Mouse (Mus musculus): ENCODE data around the gene Zbtb43. TPM values are rescaled to one million over a fixed set of nuclear protein-coding genes. Genes with fewer than 3 reads are reported as not detected.

Zbtb43 gene
- polyA plus RNA-seq, 1 experiment from 2014 or later, result 20.0 TPM

DNA sequence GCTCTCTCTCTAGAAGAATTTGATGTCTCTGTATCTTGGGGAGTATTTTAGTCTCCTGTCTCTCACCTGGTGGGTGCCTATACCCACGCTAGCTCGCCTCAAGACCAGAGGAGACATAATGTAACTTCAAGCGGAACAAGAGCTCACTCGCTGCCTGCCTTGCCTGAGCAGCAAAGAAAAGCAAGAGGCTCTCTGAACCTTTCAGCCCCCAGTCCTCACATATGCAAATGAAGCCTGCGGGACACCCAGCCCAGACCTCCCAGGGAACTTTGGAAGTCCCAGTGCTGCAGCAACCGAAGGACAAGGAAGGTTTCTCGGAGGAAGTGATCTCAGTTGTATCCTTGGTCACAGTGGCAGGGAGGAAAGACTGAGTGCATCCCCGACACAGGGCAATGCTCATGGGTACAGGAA is 28.9 kb downstream of the Zbtb43 start:
- H3K27me3 ChIP-seq, result peaks cover 30% of the 10 kb centered on the region
- H3K9ac ChIP-seq, result no peak overlapping the region
- H3K27ac ChIP-seq, result no peak overlapping the region
- peaks cover 36% of the 10 kb centered on the region for H3K4me1 ChIP-seq
- H3K4me3 ChIP-seq, result no peak overlapping the region
- 12% methylated on average over 8 of the region's 8 CpGs for WGBS
- H3K36me3 ChIP-seq, result no peaks in the 10 kb centered on the region
- no peak for ATAC-seq (ENCODE audit: insufficient number of reproducible peaks, insufficient read depth, low FRiP score, low TSS enrichment, low read depth)
- H3K4me2 ChIP-seq, result no peak overlapping the region
- H3K9me3 ChIP-seq, result no peaks in the 10 kb centered on the region

DNA sequence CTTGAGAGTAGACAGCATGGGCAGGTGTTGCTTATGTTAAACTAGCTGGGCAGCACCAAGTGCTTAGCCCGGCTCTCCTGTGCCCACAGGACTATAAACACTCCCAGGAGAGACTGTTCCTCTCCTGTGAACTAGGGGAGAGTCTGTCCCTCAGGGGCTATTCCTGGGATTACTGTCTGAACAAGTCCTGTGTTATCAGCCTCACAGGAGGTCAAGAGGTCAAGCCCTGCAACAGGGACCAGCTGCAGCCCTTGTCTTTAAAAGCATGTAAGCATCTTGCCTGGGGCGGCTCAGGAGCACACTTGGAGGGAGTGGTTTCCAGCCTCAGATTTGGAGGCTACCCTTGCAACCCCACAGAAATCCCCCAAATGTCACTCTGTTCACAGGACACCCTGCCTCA is 30.0 kb downstream of the Zbtb43 start:
- WGBS, result 17% methylated on average over 2 of the region's 2 CpGs
- Histone ChIP-seq H3K4me3 (no peak overlapping the region), H3K4me2 (no peak overlapping the region), H3K27me3 (peaks cover 30% of the 10 kb centered on the region), H3K9me3 (no peaks in the 10 kb centered on the region), H3K36me3 (no peaks in the 10 kb centered on the region), H3K27ac (no peak overlapping the region), H3K4me1 (peaks cover 36% of the 10 kb centered on the region), H3K9ac (no peak overlapping the region)
- no peak for ATAC-seq (ENCODE audit: insufficient number of reproducible peaks, insufficient read depth, low FRiP score, low TSS enrichment, low read depth)

DNA sequence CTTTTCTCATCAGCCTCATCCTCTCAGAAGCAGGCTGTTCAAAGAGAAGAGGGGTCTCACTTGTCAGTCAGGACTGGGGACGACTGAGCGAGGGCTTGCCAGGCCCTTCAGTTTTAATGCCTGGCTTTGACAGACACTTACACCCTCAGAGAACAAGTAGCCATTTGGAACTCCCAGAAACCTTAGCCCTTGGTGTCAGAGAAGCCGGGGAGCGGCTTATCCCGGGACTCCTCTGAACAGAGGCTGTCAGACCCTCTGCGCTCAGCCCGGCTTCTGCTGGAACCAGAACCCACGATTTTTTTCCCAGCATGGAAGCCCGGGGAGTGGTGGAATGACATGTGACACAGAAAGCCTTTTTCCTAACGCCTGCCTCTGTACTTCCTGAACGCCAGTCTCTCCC is 31.2 kb downstream of the Zbtb43 start:
- no peak overlapping the region for H3K4me2 ChIP-seq
- H3K27me3 ChIP-seq, result peaks cover 30% of the 10 kb centered on the region
- H3K4me3 ChIP-seq, result no peak overlapping the region
- no peaks in the 10 kb centered on the region for H3K9me3 ChIP-seq
- H3K9ac ChIP-seq, result no peak overlapping the region
- no peak overlapping the region for H3K27ac ChIP-seq
- ATAC-seq (ENCODE audit: insufficient number of reproducible peaks, insufficient read depth, low FRiP score, low TSS enrichment, low read depth), result no peak
- 21% methylated on average over 11 of the region's 11 CpGs for WGBS
- peaks cover 36% of the 10 kb centered on the region for H3K4me1 ChIP-seq
- no peaks in the 10 kb centered on the region for H3K36me3 ChIP-seq

DNA sequence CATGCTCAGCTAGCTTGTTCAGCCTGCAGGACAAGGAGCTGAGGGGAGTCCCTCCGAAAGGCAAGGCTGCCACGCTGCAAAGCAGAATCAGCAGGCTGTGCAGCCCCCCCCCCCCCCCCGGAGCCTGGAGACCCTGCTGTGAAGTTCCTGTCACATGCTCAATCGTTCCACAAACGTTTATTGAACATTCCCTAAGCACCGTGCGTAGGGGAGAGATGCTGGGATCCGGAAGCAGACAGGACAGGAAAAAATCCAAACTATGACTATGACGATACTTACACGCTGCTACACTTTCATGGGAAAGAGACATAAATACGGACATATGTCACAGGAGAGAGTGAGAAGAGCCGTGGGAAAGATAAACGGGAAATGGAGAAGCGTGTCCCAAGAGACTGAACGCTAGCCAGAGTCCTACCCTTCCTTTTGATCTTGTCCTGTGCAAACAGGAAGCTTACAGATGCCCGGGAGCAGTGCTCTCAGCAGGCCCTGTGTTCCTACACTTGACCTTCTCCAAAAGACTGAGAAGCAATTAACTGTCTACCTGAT is 32.3 kb downstream of the Zbtb43 start:
- 2% methylated on average over 16 of the region's 16 CpGs for WGBS
- no peak for ATAC-seq (ENCODE audit: insufficient number of reproducible peaks, insufficient read depth, low FRiP score, low TSS enrichment, low read depth)
- Histone ChIP-seq H3K4me2 (peak overlapping the region; percentile 53), H3K9ac (no peak overlapping the region), H3K4me3 (peak overlapping the region; percentile 18), H3K36me3 (no peaks in the 10 kb centered on the region), H3K4me1 (peaks cover 39% of the 10 kb centered on the region), H3K27me3 (peaks cover 30% of the 10 kb centered on the region), H3K27ac (no peak overlapping the region), H3K9me3 (no peaks in the 10 kb centered on the region)

DNA sequence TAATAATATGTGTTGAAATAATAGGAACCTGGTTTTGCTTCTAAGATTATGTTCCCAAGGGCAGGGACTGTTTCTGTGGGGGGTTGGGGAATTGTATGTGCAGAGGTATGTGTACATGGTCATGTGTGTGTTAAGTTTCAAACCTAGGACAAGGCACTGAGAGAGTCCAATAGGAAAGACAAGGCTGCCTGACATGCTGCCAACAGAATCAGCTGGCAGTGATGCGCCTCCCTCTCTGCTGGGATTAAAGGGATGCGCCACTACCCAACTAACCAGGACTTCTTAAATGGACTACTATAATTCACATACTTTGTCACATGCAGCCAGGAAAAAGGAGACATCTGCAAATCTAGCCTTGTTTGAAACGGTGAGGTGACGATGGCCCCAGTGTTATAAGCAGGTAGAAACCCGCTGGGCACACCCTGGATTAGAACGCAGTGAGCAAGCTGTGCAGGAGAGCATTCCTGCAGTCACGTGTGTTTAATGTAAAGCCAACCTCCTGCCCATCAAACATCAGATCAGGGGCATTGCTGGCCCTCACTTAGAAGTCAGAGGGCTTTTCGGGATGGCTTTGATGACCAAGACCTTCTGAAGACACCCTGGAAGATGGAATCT is 33.2 kb downstream of the Zbtb43 start:
- Histone ChIP-seq H3K36me3 (no peaks in the 10 kb centered on the region), H3K27ac (no peak overlapping the region), H3K4me1 (peaks cover 40% of the 10 kb centered on the region), H3K9me3 (no peaks in the 10 kb centered on the region), H3K27me3 (peaks cover 22% of the 10 kb centered on the region), H3K4me3 (no peak overlapping the region), H3K4me2 (no peak overlapping the region), H3K9ac (no peak overlapping the region)
- ATAC-seq (ENCODE audit: insufficient number of reproducible peaks, insufficient read depth, low FRiP score, low TSS enrichment, low read depth), result no peak
- 36% methylated on average over 8 of the region's 8 CpGs for WGBS

DNA sequence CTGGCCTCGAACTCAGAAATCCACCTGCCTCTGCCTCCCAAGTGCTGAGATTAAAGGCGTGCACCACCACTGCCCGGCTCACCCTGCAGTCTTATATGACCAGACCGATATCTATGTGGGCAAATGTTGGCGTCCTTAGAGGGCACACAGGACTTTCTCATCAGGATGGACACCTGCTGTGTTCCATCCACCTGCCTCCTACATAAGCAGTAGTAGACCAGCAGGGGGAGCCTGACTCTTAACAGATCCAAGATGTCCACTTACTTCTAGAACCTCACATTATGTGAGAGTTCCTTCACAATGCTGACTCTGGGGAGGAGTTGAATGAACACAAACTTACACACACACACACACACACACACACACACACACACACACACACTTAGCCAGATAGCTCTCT is 35.5 kb downstream of the Zbtb43 start:
- H3K9ac ChIP-seq, result no peak overlapping the region
- H3K27ac ChIP-seq, result no peak overlapping the region
- no peak overlapping the region for H3K4me3 ChIP-seq
- 56% methylated on average over 5 of the region's 5 CpGs for WGBS
- no peak for ATAC-seq (ENCODE audit: insufficient number of reproducible peaks, insufficient read depth, low FRiP score, low TSS enrichment, low read depth)
- peaks cover 45% of the 10 kb centered on the region for H3K4me1 ChIP-seq
- no peaks in the 10 kb centered on the region for H3K36me3 ChIP-seq
- no peaks in the 10 kb centered on the region for H3K9me3 ChIP-seq
- no peak overlapping the region for H3K4me2 ChIP-seq
- peaks cover 8% of the 10 kb centered on the region for H3K27me3 ChIP-seq

DNA sequence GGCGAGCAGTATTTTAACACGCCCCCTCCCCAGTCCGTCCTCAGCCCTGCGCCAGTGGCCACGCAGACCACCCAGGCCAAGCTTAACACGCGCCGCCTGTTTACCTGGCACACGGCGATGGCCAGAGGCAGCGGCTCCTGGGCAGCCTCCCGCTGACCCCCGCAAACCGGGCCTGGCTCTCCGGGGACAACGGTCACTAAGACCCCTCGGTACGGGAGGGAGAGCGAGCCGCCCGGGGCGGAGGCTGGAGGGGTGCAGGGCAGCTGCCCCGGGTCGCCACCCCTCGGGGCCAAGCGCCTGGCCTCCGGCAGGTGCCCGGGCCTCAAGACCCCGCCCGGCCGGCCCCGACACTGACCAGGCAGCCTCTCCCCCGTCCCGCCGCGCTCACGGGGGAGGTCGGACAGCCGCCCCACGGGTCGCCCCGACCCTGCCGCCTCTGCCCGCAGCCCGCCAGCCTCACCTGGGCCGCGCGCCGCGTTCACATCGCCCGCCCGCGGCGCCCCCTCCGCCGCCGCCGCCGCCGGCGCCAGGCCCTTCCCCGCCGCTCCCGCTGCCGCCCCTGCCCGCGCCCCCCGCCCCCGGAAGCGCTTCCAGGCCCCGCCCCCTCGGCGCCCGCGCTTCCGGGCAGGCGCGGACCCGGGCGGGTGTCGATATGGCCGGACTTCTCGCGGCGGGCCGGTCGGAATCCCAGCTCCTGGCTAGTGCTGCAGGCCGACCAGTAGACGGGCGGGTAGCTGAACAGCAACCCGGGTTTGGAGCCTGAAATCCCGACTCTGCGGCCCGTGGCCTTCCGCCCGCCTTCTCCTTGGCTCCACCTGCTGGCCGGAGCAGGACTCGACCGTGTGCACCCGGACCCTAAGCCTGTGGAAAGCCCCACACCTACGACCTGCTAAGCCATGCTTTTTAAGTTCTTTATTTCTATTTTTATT is 37.3 kb downstream of the Zbtb43 start, which contains the start of gene Zbtb34:
TSS of gene Zbtb34 (minus strand) at position 554 of the 929 bp plus-strand sequence.
- peak; percentile 71 for ATAC-seq (ENCODE audit: insufficient number of reproducible peaks, insufficient read depth, low FRiP score, low TSS enrichment, low read depth)
- peak within 1 kb of the TSS; percentile 98 for H3K9ac ChIP-seq
- no peaks in the 10 kb centered on the region for H3K9me3 ChIP-seq
- H3K27me3 ChIP-seq, result no peaks in the 10 kb centered on the region
- H3K4me1 ChIP-seq, result peaks cover 46% of the 10 kb centered on the region
- peak within 1 kb of the TSS; percentile 75 for H3K4me2 ChIP-seq
- H3K27ac ChIP-seq, result peak within 1 kb of the TSS; percentile 86
- H3K4me3 ChIP-seq, result peak within 1 kb of the TSS; percentile 99
- WGBS, result under 1% methylated on average over 77 of the region's 102 CpGs
- peaks cover 12% of the 10 kb centered on the region for H3K36me3 ChIP-seq

DNA sequence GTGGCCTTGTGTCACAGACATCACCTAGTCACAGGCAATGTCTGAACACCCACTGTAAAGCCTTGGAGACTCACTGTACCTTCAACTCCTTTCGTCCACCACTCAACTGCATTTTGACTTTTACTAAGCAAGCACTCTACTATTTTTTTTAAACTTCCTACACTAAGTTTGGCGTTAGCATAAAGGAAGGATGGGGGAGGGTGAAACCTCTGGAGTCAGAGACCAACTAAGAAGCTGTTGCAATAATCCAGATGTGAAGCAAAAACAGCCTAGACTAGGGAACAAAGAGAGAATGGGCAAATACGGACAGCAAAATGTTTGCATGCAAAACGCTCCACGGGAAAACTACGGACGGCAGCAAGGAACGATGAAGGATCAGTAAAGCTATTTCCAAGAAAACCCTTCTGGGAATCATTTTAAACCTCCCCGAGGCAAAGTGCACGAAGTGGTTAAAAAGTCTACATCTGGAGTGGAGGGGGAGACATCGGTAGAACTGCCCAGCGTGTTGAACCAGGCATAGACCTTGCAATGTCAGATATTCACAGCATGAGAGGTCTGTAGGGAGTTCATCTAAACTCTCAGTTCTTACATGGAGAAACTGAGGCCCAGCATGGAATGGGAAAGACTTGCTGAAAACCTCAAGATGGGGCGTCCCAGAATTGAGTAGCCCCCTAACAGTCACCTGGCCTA is 38.1 kb downstream of the Zbtb43 start:
- H3K4me3 ChIP-seq, result peak overlapping the region; percentile 99
- no peaks in the 10 kb centered on the region for H3K9me3 ChIP-seq
- H3K9ac ChIP-seq, result peak overlapping the region; percentile 98
- peaks cover 38% of the 10 kb centered on the region for H3K4me1 ChIP-seq
- peak overlapping the region; percentile 86 for H3K27ac ChIP-seq
- H3K36me3 ChIP-seq, result peaks cover 16% of the 10 kb centered on the region
- ATAC-seq (ENCODE audit: insufficient number of reproducible peaks, insufficient read depth, low FRiP score, low TSS enrichment, low read depth), result no peak
- H3K27me3 ChIP-seq, result no peaks in the 10 kb centered on the region
- peak overlapping the region; percentile 75 for H3K4me2 ChIP-seq
- WGBS, result 3% methylated on average over 13 of the region's 13 CpGs

DNA sequence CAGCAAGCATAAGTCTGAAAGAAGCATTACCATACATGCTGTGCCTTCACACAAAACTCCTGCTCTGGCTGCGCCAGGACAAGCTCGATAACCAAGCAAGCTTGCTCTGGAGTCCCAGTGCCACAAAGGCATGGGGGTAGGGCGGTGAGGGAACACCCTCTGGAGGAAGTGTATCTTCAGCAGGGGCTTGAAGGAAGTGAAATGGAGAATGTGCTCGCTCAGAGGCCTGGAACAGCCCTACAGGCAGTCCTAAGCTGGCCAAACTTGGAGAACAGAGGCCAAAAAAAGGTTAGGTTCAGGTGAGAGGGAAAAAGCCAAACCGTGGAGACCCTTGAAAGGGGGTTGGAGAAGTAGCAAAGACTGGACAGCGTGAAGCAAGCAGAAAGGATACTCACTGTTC is 39.0 kb downstream of the Zbtb43 start:
- H3K4me3 ChIP-seq, result peak overlapping the region; percentile 99
- peak overlapping the region; percentile 86 for H3K27ac ChIP-seq
- H3K4me2 ChIP-seq, result peak overlapping the region; percentile 75
- 36% methylated on average over 6 of the region's 6 CpGs for WGBS
- ATAC-seq (ENCODE audit: insufficient number of reproducible peaks, insufficient read depth, low FRiP score, low TSS enrichment, low read depth), result no peak
- no peaks in the 10 kb centered on the region for H3K27me3 ChIP-seq
- peaks cover 35% of the 10 kb centered on the region for H3K4me1 ChIP-seq
- no peaks in the 10 kb centered on the region for H3K9me3 ChIP-seq
- peaks cover 21% of the 10 kb centered on the region for H3K36me3 ChIP-seq
- peak overlapping the region; percentile 98 for H3K9ac ChIP-seq

DNA sequence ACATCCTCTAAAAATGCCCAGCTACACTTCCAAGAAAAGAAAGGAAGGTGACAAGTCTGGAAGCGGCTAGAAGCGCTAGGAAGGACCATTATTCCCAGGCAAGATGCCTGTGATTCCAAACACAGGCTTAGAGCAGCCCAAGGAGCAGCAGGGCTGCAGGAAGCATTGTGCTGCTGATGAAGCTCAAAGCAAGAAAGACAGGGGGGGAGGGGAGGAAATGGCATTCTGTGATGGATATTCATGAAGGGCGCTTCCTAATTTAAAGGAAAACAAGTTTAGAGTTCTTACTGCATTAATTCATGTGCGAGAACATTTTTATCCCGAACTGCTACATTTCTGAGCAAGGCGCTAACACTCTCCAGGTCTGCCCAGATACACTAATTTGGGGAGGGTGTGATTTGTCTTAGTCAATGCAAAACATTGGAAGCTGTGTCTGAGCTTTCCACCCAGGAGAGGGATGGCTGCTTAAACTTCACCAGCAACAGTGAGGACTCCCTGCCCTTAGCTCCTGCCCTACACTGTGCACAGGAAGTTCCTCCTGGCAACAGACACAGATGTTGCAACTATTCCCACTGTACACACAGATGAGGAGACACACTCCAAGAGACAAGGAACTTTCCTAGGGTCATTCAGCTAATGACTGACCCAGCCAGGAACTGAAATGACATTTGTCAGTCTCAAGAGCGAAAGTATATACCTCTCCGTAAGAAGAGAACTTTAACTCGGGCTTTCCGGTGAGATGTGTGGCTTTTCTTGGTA is 41.5 kb downstream of the Zbtb43 start:
- Histone ChIP-seq H3K4me2 (no peak overlapping the region), H3K36me3 (peaks cover 35% of the 10 kb centered on the region), H3K4me1 (peaks cover 35% of the 10 kb centered on the region), H3K9me3 (no peaks in the 10 kb centered on the region), H3K4me3 (no peak overlapping the region), H3K27me3 (no peaks in the 10 kb centered on the region), H3K9ac (no peak overlapping the region), H3K27ac (no peak overlapping the region)
- WGBS, result 70% methylated on average over 10 of the region's 10 CpGs
- ATAC-seq (ENCODE audit: insufficient number of reproducible peaks, insufficient read depth, low FRiP score, low TSS enrichment, low read depth), result no peak

DNA sequence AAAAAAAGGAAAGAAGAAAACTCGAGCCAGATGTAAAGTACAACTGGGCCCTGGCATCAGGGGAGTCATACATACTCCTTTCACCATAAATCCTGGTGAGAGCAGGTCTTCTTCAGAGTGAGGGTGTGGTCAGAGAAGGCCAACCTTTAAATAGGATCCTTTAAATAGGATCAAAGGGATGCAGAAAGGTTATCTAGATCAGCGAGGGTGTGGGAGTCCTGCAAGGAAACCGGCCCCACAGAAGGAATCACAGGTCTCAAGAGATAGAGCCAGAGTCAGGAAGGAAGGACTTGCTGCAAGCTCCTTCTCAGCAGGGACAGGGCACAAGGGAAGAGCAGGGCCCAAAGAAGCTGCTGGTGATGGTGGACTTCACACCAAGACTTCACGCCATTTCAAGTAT is 50.9 kb downstream of the Zbtb43 start:
- Histone ChIP-seq H3K4me2 (no peak overlapping the region), H3K27me3 (no peaks in the 10 kb centered on the region), H3K4me1 (peaks cover 8% of the 10 kb centered on the region; the same call in 1 of the 2 replicates), H3K36me3 (peaks cover 23% of the 10 kb centered on the region), H3K27ac (no peak overlapping the region), H3K9ac (no peak overlapping the region), H3K4me3 (no peak overlapping the region), H3K9me3 (no peaks in the 10 kb centered on the region)
- no peak for ATAC-seq (ENCODE audit: insufficient number of reproducible peaks, insufficient read depth, low FRiP score, low TSS enrichment, low read depth)
- WGBS, result 80% methylated on average over 4 of the region's 4 CpGs

Data from embryonic facial prominence, embryonic 13.5 days (tissue).